Mouse (Mus musculus): ENCODE results near the gene Pnma1. TPM values are rescaled to one million over a fixed set of nuclear protein-coding genes. Genes with fewer than 3 reads are reported as not detected.
A peak's percentile ranks its signal among the peaks of the same experiment; 100 is the strongest.
"Not testable (repeated sequence)": the region's sequence is repeated elsewhere in the genome, so short reads cannot be mapped to it uniquely, and the experiment has no call there.

Pnma1 gene
- polyA plus RNA-seq, 1 experiment from 2014 or later = 0.68 TPM

GRCm38 (mm10) chr12:84113676-84114075 is 34.6 kb downstream of the Pnma1 start:
- 46% methylated on average over 6 of the region's 6 CpGs for WGBS
- H3K36me3 ChIP-seq (ENCODE audit: control insufficient read depth, insufficient read depth, low read length) = no peaks in the 10 kb centered on the region
- ATAC-seq (ENCODE audit: insufficient number of reproducible peaks, insufficient read depth, low FRiP score, low read depth) = no peak

GRCm38 (mm10) chr12:84110814-84111213 is 37.5 kb downstream of the Pnma1 start:
- H3K27me3 ChIP-seq (ENCODE audit: control insufficient read depth, insufficient read depth, low read length) = no peaks in the 10 kb centered on the region
- no peaks in the 10 kb centered on the region for H3K9me3 ChIP-seq (ENCODE audit: control insufficient read depth, low read length)
- H3K27ac ChIP-seq (replicated peaks in 1 of 2; ENCODE audit: control insufficient read depth in 1 of 2, insufficient read depth in 1 of 2, low read depth in 2 of 2, low read length in 2 of 2) = no peak overlapping the region
- H3K4me2 ChIP-seq (ENCODE audit: low read length) = no peak overlapping the region
- no peak for ATAC-seq (ENCODE audit: insufficient number of reproducible peaks, insufficient read depth, low FRiP score, low read depth)
- no peak overlapping the region for H3K9ac ChIP-seq (ENCODE audit: low read length)
- no peaks in the 10 kb centered on the region for H3K36me3 ChIP-seq (ENCODE audit: control insufficient read depth, insufficient read depth, low read length)
- H3K4me3 ChIP-seq (ENCODE audit: control insufficient read depth in 1 of 2, insufficient read depth in 1 of 2, low read depth in 1 of 2, low read length in 2 of 2) = no peak overlapping the region
- WGBS = 79% methylated on average over 4 of the region's 4 CpGs
- peaks cover 0 to 7% of the 10 kb centered on the region in 2 experiments; a peak in 2 of 4 replicates for H3K4me1 ChIP-seq (ENCODE audit: control insufficient read depth in 2 of 2, insufficient read depth in 2 of 2, low read length in 2 of 2)

More at GRCm38 (mm10) chr12:84113676-84114075, 34.6 kb downstream of the Pnma1 start:
- no peaks in the 10 kb centered on the region for H3K9me3 ChIP-seq (ENCODE audit: control insufficient read depth, low read length)
- H3K27me3 ChIP-seq (ENCODE audit: control insufficient read depth, insufficient read depth, low read length) = no peaks in the 10 kb centered on the region
- H3K9ac ChIP-seq (ENCODE audit: low read length) = no peak overlapping the region; the same call in 1 of the 2 replicates
- H3K4me2 ChIP-seq (ENCODE audit: low read length) = peak overlapping the region; percentile 68
- peaks cover 0 to 7% of the 10 kb centered on the region in 2 experiments; a peak in 2 of 4 replicates for H3K4me1 ChIP-seq (ENCODE audit: control insufficient read depth in 2 of 2, insufficient read depth in 2 of 2, low read length in 2 of 2)
- peak overlapping the region; percentile 27 to 70; a peak in 3 of 4 replicates for H3K4me3 ChIP-seq (ENCODE audit: control insufficient read depth in 1 of 2, insufficient read depth in 1 of 2, low read depth in 1 of 2, low read length in 2 of 2)
- no peak overlapping the region for H3K27ac ChIP-seq (replicated peaks in 1 of 2; ENCODE audit: control insufficient read depth in 1 of 2, insufficient read depth in 1 of 2, low read depth in 2 of 2, low read length in 2 of 2)

- H3K27ac ChIP-seq (replicated peaks in 1 of 2; ENCODE audit: control insufficient read depth in 1 of 2, insufficient read depth in 1 of 2, low read depth in 2 of 2, low read length in 2 of 2) = no peak overlapping the region
- H3K4me2 ChIP-seq (ENCODE audit: low read length) = no peak overlapping the region
- 75% methylated on average over 1 of the region's 1 CpGs for WGBS
- H3K36me3 ChIP-seq (ENCODE audit: control insufficient read depth, insufficient read depth, low read length) = no peaks in the 10 kb centered on the region
- H3K9ac ChIP-seq (ENCODE audit: low read length) = no peak overlapping the region
- no peaks in the 10 kb centered on the region for H3K9me3 ChIP-seq (ENCODE audit: control insufficient read depth, low read length)
- H3K27me3 ChIP-seq (ENCODE audit: control insufficient read depth, insufficient read depth, low read length) = no peaks in the 10 kb centered on the region
- ATAC-seq (ENCODE audit: insufficient number of reproducible peaks, insufficient read depth, low FRiP score, low read depth) = no peak
- H3K4me3 ChIP-seq (ENCODE audit: control insufficient read depth in 1 of 2, insufficient read depth in 1 of 2, low read depth in 1 of 2, low read length in 2 of 2) = no peak overlapping the region
- H3K4me1 ChIP-seq (ENCODE audit: control insufficient read depth in 2 of 2, insufficient read depth in 2 of 2, low read length in 2 of 2) = peaks cover 0 to 3% of the 10 kb centered on the region in 2 experiments; a peak in 1 of 4 replicates
These were observed 38.4 kb downstream of the Pnma1 start for GRCm38 (mm10) chr12:84109924-84110323.

GRCm38 (mm10) chr12:84107692-84108091 is 40.6 kb downstream of the Pnma1 start:
- H3K9me3 ChIP-seq (ENCODE audit: control insufficient read depth, low read length) = no peaks in the 10 kb centered on the region
- no peak overlapping the region for H3K27ac ChIP-seq (replicated peaks in 1 of 2; ENCODE audit: control insufficient read depth in 1 of 2, insufficient read depth in 1 of 2, low read depth in 2 of 2, low read length in 2 of 2)
- no peak overlapping the region for H3K4me3 ChIP-seq (ENCODE audit: control insufficient read depth in 1 of 2, insufficient read depth in 1 of 2, low read depth in 1 of 2, low read length in 2 of 2)
- no peak overlapping the region for H3K9ac ChIP-seq (ENCODE audit: low read length)
- no peaks in the 10 kb centered on the region for H3K27me3 ChIP-seq (ENCODE audit: control insufficient read depth, insufficient read depth, low read length)
- 80% methylated on average over 1 of the region's 1 CpGs for WGBS
- ATAC-seq (ENCODE audit: insufficient number of reproducible peaks, insufficient read depth, low FRiP score, low read depth) = no peak
- no peak overlapping the region for H3K4me2 ChIP-seq (ENCODE audit: low read length)
- no peaks in the 10 kb centered on the region for H3K4me1 ChIP-seq (ENCODE audit: control insufficient read depth in 2 of 2, insufficient read depth in 2 of 2, low read length in 2 of 2)
- H3K36me3 ChIP-seq (ENCODE audit: control insufficient read depth, insufficient read depth, low read length) = no peaks in the 10 kb centered on the region

- no peaks in the 10 kb centered on the region for H3K27me3 ChIP-seq (ENCODE audit: control insufficient read depth, insufficient read depth, low read length)
- no peak overlapping the region for H3K9ac ChIP-seq (ENCODE audit: low read length)
- H3K4me2 ChIP-seq (ENCODE audit: low read length) = no peak overlapping the region
- no peaks in the 10 kb centered on the region for H3K36me3 ChIP-seq (ENCODE audit: control insufficient read depth, insufficient read depth, low read length)
- no peaks in the 10 kb centered on the region for H3K9me3 ChIP-seq (ENCODE audit: control insufficient read depth, low read length)
- ATAC-seq (ENCODE audit: insufficient number of reproducible peaks, insufficient read depth, low FRiP score, low read depth) = no peak
- H3K4me3 ChIP-seq (ENCODE audit: control insufficient read depth in 1 of 2, insufficient read depth in 1 of 2, low read depth in 1 of 2, low read length in 2 of 2) = no peak overlapping the region
- H3K4me1 ChIP-seq (ENCODE audit: control insufficient read depth in 2 of 2, insufficient read depth in 2 of 2, low read length in 2 of 2) = no peaks in the 10 kb centered on the region
- 75% methylated on average over 3 of the region's 3 CpGs for WGBS
- no peak overlapping the region for H3K27ac ChIP-seq (replicated peaks in 1 of 2; ENCODE audit: control insufficient read depth in 1 of 2, insufficient read depth in 1 of 2, low read depth in 2 of 2, low read length in 2 of 2)
These were observed 41.3 kb downstream of the Pnma1 start for GRCm38 (mm10) chr12:84107012-84107411.

GRCm38 (mm10) chr12:84101493-84101845 is 46.8 kb downstream of the Pnma1 start:
- no peaks in the 10 kb centered on the region for H3K9me3 ChIP-seq (ENCODE audit: control insufficient read depth, low read length)
- 0 out of 4 replicates have a peak, but pooled peaks cover 0 to 3% of the 10 kb centered on the region in 2 experiments for H3K4me1 ChIP-seq (ENCODE audit: control insufficient read depth in 2 of 2, insufficient read depth in 2 of 2, low read length in 2 of 2)
- H3K36me3 ChIP-seq (ENCODE audit: control insufficient read depth, insufficient read depth, low read length) = no peaks in the 10 kb centered on the region
- peak overlapping the region; percentile 74; the same call in 1 of the 2 replicates for H3K9ac ChIP-seq (ENCODE audit: low read length)
- no peak overlapping the region for H3K27ac ChIP-seq (replicated peaks in 1 of 2; ENCODE audit: control insufficient read depth in 1 of 2, insufficient read depth in 1 of 2, low read depth in 2 of 2, low read length in 2 of 2)
- H3K4me3 ChIP-seq (ENCODE audit: control insufficient read depth in 1 of 2, insufficient read depth in 1 of 2, low read depth in 1 of 2, low read length in 2 of 2) = peak overlapping the region; percentile 54 to 65
- no peaks in the 10 kb centered on the region for H3K27me3 ChIP-seq (ENCODE audit: control insufficient read depth, insufficient read depth, low read length)
- no peak for ATAC-seq (ENCODE audit: insufficient number of reproducible peaks, insufficient read depth, low FRiP score, low read depth)
- WGBS = 52% methylated on average over 2 of the region's 2 CpGs
- H3K4me2 ChIP-seq (ENCODE audit: low read length) = peak overlapping the region; percentile 83

- H3K36me3 ChIP-seq (ENCODE audit: control insufficient read depth, insufficient read depth, low read length); H3K27me3 ChIP-seq (ENCODE audit: control insufficient read depth, insufficient read depth, low read length); H3K27ac ChIP-seq (replicated peaks in 1 of 2; ENCODE audit: control insufficient read depth in 1 of 2, insufficient read depth in 1 of 2, low read depth in 2 of 2, low read length in 2 of 2); H3K9me3 ChIP-seq (ENCODE audit: control insufficient read depth, low read length); H3K4me1 ChIP-seq (ENCODE audit: control insufficient read depth in 2 of 2, insufficient read depth in 2 of 2, low read length in 2 of 2): not testable (repeated sequence)
- peak within 1 kb of the TSS; percentile 83 for H3K4me2 ChIP-seq (ENCODE audit: low read length)
- peak within 1 kb of the TSS; percentile 54 to 65 for H3K4me3 ChIP-seq (ENCODE audit: control insufficient read depth in 1 of 2, insufficient read depth in 1 of 2, low read depth in 1 of 2, low read length in 2 of 2)
- peak within 1 kb of the TSS; percentile 74 for H3K9ac ChIP-seq (ENCODE audit: low read length)
- WGBS = under 1% methylated on average over 71 of the region's 80 CpGs
- peak; percentile 43; the same call in 1 of the 2 replicates for ATAC-seq (ENCODE audit: insufficient number of reproducible peaks, insufficient read depth, low FRiP score, low read depth)
These were observed 47.4 kb downstream of the Pnma1 start, which contains the start of gene Acot6 for GRCm38 (mm10) chr12:84100604-84101492. Acot6 (plus strand) TSS chr12:84100654.
